Mouse (Mus musculus) kidney, postnatal 0 days (tissue): ENCODE measurements at regions not wholly inside any gene's neighbourhood (a gene's known extent, or its start where the extent isn't known, plus 50 kb on each side); places are given as distances from the start of the nearest gene placed in this dataset.

Experiments
- ATAC-seq: fragments of 200-750 bp; cut with Nextera tagmentation; replicated peaks from 2 replicates; pipeline ENCODE4 v1.8.0; 2017; ENCODE audit warnings: low read depth, moderate number of reproducible peaks, moderate TSS enrichment, moderate library complexity; ENCODE audit not compliant: low FRiP score
- DNase-seq: peaks from one replicate; pipeline ENCODE4 v3.0.0-alpha.2; 2016; ENCODE audit warnings: low spot score
- H3K27ac ChIP-seq: fragments of 300-500 bp; sonication (generic); 2 replicates; pipeline ENCODE4 v1.5.1; 2014; ENCODE audit warnings: mild to moderate bottlenecking
- H3K27me3 ChIP-seq: fragments of 300-500 bp; sonication (generic); 2 replicates; pipeline ENCODE4 v1.6.1; 2014; ENCODE audit warnings: low read length, mixed read lengths; ENCODE audit not compliant: insufficient read depth
- H3K36me3 ChIP-seq: fragments of 300-500 bp; sonication (generic); 2 replicates; pipeline ENCODE4 v1.6.1; 2014; ENCODE audit warnings: low read length, mixed read lengths; ENCODE audit not compliant: insufficient read depth
- H3K4me1 ChIP-seq: fragments of 300-500 bp; sonication (generic); replicated peaks from 2 replicates; pipeline ENCODE4 v1.6.1; 2014; ENCODE audit warnings: antibody characterized with exemption, low read length, mixed read lengths; ENCODE audit not compliant: insufficient read depth
- H3K4me2 ChIP-seq: fragments of 300-500 bp; sonication (generic); 2 replicates; pipeline ENCODE4 v1.6.1; 2014; ENCODE audit warnings: mild to moderate bottlenecking, low read length, moderate library complexity, mixed read lengths
- H3K4me3 ChIP-seq: fragments of 300-500 bp; sonication (generic); replicated peaks from 2 replicates; pipeline ENCODE4 v1.5.1; 2014; ENCODE audit warnings: low read depth, low read length
- H3K9ac ChIP-seq: fragments of 300-500 bp; sonication (generic); 2 replicates; pipeline ENCODE4 v1.6.1; 2014; ENCODE audit warnings: low read depth, low read length
- H3K9me3 ChIP-seq: fragments of 300-500 bp; sonication (generic); replicated peaks from 2 replicates; pipeline ENCODE4 v1.6.1; 2016; ENCODE audit warnings: low read length, inconsistent platforms, mixed read lengths
- CTCF ChIP-seq: IDR thresholded peaks from 2 replicates; pipeline ENCODE4 v1.5.1; 2016; ENCODE audit warnings: antibody characterized with exemption, low read depth, mild to moderate bottlenecking, moderate library complexity
- WGBS: fragments of 180-500 bp; shearing (Covaris S2); extraction: QIAGEN DNeasy Blood & Tissue Kit; methylation state at CpG from one replicate; pipeline ENCODE4 v1.1.7; 2014; 5-methylcytosine and 5-hydroxymethylcytosine counted together

DNA sequence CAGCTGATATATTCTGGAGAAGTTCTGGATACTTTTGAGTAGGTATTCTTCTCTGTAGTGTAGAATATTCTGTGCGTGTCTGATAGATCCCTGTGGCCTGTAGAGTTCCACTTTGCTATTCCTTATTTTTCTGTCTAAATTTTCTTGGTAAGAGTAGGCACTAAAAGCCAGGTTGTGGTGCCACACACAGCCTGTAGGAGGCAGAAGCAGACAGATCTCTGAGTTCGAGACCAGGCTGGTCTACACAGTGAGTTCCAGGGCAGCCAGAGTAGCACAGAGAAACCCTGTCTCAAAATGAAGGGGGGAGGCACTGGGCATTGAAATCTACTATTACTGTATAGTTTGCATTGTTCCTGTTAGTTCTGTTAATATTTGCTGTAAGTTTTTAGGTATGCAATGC lies 147.4 kb downstream of the Icos start:
- Histone ChIP-seq H3K27ac (no peak overlapping the region), H3K27me3 (no peaks in the 10 kb centered on the region), H3K4me3 (no peak overlapping the region), H3K36me3 (no peaks in the 10 kb centered on the region), H3K9ac (no peak overlapping the region), H3K4me1 (no peaks in the 10 kb centered on the region), H3K4me2 (no peak overlapping the region), H3K9me3 (no peaks in the 10 kb centered on the region)
- TF ChIP-seq CTCF: no peak
- WGBS: 88% methylated on average over 2 of the region's 2 CpGs
- ATAC-seq (no peak), DNase-seq (no peak)

DNA sequence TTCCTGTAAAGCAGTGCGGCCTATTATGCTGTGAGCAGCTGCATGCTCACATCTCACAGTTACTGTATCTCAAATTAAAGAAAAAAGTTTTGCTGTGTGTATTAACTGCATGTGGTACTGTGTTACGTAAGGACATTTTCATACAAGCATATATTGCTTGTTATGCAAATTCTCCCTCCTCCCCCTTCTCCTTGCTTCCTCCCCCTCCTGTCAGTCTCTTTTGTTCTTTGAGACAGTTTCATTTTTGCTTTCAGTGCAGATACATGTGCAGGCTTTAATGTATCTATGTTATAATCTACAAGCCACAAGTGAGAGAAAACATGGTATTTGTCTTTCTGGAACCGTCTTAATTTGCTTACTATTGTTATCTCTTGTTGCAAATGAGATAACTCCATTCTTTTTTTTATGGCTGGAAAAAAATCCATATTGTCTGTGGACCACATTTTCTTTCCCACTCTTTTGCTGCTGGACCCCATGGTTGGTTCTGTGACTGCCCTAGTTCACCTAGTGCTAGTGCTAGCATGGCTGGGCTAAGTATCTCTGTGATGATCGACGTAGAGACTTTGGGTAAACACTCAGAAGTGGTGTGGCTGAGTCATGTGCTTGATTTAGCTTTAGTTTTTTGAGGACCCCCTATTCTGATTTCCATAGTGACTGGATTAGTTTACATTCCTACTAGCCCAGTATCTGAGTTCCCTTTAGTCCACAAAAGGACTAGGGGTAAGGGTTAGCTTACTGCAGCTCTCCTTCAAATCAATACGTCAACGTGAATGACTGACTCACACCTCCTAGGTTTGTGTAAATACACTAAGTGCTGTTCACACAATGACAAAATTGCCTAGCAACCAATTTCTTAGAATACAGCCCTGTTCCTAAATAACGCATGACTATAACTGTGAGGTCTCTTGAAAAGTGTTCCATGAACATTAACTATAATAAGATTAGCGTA lies 158.1 kb downstream of the Icos start:
- no peak for DNase-seq
- H3K9ac ChIP-seq: no peak overlapping the region
- TF ChIP-seq CTCF: no peak
- H3K4me1 ChIP-seq: peaks cover 13% of the 10 kb centered on the region
- ATAC-seq: no peak
- 85% methylated on average over 9 of the region's 9 CpGs for WGBS
- H3K4me2 ChIP-seq: no peak overlapping the region
- H3K36me3 ChIP-seq: no peaks in the 10 kb centered on the region
- no peak overlapping the region for H3K27ac ChIP-seq
- no peaks in the 10 kb centered on the region for H3K9me3 ChIP-seq
- H3K4me3 ChIP-seq: no peak overlapping the region
- H3K27me3 ChIP-seq: no peaks in the 10 kb centered on the region

GRCm38 (mm10) chr1:61137210-61137885 lies 159.6 kb downstream of the Icos start:
- ATAC-seq: no peak
- WGBS: 34% methylated on average over 5 of the region's 5 CpGs
- Histone ChIP-seq H3K36me3 (no peaks in the 10 kb centered on the region), H3K27me3 (no peaks in the 10 kb centered on the region), H3K9me3 (no peaks in the 10 kb centered on the region), H3K4me1 (peaks cover 23% of the 10 kb centered on the region), H3K9ac (no peak overlapping the region), H3K4me2 (no peak overlapping the region), H3K27ac (no peak overlapping the region), H3K4me3 (no peak overlapping the region)
- TF ChIP-seq CTCF: no peak
- DNase-seq: peak; percentile 60

GRCm38 (mm10) chr1:61137954-61138353 lies 160.2 kb downstream of the Icos start:
- H3K4me1 ChIP-seq: peaks cover 29% of the 10 kb centered on the region
- H3K27ac ChIP-seq: no peak overlapping the region
- no peaks in the 10 kb centered on the region for H3K9me3 ChIP-seq
- H3K36me3 ChIP-seq: no peaks in the 10 kb centered on the region
- H3K9ac ChIP-seq: no peak overlapping the region
- TF ChIP-seq CTCF: no peak
- H3K4me3 ChIP-seq: no peak overlapping the region
- WGBS: 51% methylated on average over 11 of the region's 11 CpGs
- ATAC-seq: no peak
- H3K4me2 ChIP-seq: no peak overlapping the region
- no peak for DNase-seq
- no peaks in the 10 kb centered on the region for H3K27me3 ChIP-seq

DNA sequence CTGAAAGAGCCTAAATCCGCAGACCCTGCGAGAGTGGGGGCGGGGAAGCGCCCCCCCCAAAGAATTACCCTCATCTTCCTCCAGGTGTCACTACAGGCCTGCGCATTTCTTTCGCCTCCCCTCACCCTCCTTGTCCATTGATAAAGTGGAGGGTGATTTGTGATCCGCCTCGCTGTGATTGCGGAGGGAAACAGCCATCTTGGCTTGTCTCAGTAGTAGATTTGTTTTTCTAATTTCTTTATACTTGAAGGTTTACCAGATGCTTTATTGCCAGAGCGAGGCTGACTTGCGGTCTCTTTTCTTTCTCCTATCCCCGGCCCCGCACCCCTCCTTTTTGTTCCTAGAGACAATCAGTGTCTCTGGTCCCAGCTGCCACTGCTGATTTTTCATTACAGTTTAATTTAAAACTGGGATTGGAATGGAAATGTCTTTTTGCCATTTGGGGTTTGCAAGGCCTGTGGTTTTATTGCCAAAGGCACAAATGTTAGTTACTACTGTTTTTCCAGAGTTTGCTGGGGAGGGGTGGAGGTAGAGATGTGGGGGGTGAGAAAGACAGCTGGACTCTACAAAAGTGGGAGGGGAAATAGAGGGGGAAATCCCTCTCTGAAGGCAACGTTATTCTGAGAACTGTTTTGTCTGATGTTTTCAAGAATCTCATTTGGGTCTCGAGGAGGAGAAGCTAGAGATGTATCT lies 161.7 kb downstream of the Icos start:
- DNase-seq (peak; percentile 85), ATAC-seq (no peak)
- peak; percentile 82 for TF ChIP-seq CTCF
- peak overlapping the region; percentile 76; the same call in 1 of the 2 replicates for H3K27ac ChIP-seq
- peak overlapping the region; percentile 14; the same call in 1 of the 2 replicates for H3K4me3 ChIP-seq
- H3K4me1 ChIP-seq: peaks cover 33% of the 10 kb centered on the region
- H3K36me3 ChIP-seq: no peaks in the 10 kb centered on the region
- peak overlapping the region; percentile 46 for H3K4me2 ChIP-seq
- 9% methylated on average over 15 of the region's 15 CpGs for WGBS
- H3K9ac ChIP-seq: no peak overlapping the region
- H3K9me3 ChIP-seq: no peaks in the 10 kb centered on the region
- no peaks in the 10 kb centered on the region for H3K27me3 ChIP-seq
